Mouse (Mus musculus): Measurements from ENCODE around the gene Rab11b.

DNA sequence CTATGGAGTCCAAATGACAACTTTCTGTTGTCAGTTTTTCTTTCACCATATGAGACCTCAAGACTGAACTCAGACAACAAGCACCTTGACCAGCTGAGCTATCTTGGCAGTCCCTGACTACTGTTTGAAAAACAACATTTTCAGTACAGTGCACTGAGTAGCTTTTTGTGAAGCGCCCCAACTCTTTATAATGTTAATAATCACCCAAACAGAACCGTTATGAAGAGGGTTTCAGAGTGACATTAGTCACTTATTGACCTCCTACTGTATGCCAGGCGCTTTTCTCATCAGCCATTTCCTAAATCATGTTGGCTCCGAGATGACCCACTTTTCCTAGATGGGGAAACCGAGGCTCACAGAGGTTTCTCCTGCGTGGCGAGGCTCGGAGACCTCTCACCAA lies 42.3 kb downstream of the Rab11b start:
- TF ChIP-seq CTCF (IDR thresholded peaks at IDR 0.05; ENCODE audit: borderline replicate concordance, insufficient read depth, low read depth, low read length): no peak
- TF ChIP-seq POLR2A (IDR thresholded peaks at IDR 0.05; ENCODE audit: borderline replicate concordance, insufficient read depth, low read length): no peak
